Mouse (Mus musculus) inflammation-experienced regulatory T-cells, adult 16 weeks (primary cell): ENCODE results near the gene Mrpl35. TPM values are rescaled to one million over a fixed set of nuclear protein-coding genes. Genes with fewer than 3 reads are reported as not detected.

ENCODE experiments used
- polyA plus RNA-seq: library from polyadenylated mRNA; unstranded; fragments of 100-300 nt; shearing (Covaris generic); gene quantifications from one replicate; pipeline ENCODE4 v1.2.1, GENCODE M21; 2017

Mrpl35 gene
- 53.6 TPM for polyA plus RNA-seq

DNA sequence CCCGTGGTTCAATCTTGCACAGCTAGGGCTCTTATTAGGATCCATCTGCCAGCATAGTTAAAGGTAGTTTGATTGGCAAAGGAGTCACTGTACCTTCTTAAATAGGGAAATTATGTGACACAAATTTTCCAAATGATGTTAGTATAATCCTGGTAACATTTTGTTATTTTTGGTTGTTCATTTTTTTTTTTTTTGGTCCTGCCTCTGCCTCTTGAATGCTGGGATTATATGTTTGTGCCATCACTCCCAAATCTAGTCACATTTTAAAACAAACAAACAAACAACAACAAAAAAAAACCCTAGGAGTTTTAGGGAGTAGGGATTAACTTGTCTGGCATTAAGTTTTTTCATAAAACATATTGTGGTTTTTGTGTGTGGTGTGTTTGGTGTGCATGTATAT, at the start of gene Mrpl35:
Gene Mrpl35, minus strand, starts transcription at position 101 of the 400 bp plus-strand sequence.

DNA sequence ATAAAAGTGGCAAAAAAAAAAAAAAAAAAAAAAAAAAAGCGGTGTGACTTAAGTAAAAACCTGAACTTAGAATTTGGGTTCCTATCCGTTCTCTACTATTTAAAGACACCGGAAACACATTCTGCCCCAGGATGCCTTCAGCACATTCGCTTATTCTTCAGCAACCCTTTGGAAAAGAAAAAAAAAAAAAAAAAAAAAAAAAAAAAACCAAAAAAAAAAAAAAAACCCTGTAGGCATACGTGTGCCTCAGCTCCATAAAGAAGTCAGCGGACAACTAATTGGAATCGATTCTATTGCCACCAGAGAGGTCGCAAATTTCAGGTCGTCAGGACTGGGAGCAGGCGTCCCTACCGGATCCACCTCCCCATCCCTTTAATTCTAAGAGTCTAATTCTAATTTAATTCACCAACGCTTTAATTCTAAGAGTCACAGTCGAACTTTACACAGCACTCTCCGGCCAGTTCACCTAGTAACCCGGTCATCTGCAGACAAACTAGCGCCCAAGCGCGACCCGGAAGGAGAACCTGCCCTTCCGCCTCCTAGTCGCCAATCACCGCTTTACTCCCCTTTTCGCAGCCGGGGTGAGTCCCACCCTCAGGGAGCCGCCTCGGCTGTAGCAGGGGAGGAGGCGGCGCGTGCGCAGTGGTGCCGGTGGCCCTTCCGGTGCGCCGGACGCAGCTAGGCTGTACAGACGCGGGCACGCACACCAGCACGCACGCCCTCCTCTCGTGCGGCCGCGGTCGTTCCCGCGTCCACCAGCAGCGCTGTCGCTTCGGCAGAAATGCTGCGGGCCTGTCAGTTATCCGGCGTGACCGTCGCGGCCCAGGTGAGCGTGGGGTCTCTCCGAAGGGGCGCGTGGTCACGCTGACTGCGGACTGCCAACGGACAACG, 4.2 kb upstream of the Mrpl35 start, which contains the start of gene Immt:
Gene Immt, plus strand, starts transcription at position 642 of the 891 bp plus-strand sequence.

Other genes starting within 250 kb of the Mrpl35 start
- 96.9 TPM for gene Kdm3a, start 194.0 kb downstream of the Mrpl35 start, polyA plus RNA-seq
- gene Reep1, start 119.4 kb downstream of the Mrpl35 start, polyA plus RNA-seq = 1.5 TPM
- gene Immt, start 4.4 kb upstream of the Mrpl35 start, polyA plus RNA-seq = 136 TPM
- gene Ptcd3, start 81.8 kb upstream of the Mrpl35 start, polyA plus RNA-seq = 85.4 TPM
- gene Polr1a, start 82.1 kb upstream of the Mrpl35 start, polyA plus RNA-seq = 43.7 TPM